Mouse (Mus musculus) embryonic stem cell, embryonic (primary cell): ENCODE measurements at regions not wholly inside any gene's neighbourhood (a gene's known extent, or its start where the extent isn't known, plus 50 kb on each side); places are given as distances from the start of the nearest gene placed in this dataset.

Experiments used
- CTCF ChIA-PET, 4 experiments: fragments of 300-600 bp in 2 of 4; fragments of 350-600 bp in 2 of 4; sonication (Branson Sonifier 250); formaldehyde crosslinking; loops; one replicate each; lab custom pipeline; 2022; ENCODE audit warnings: inconsistent platforms in 2 of 4; lab: Charles Lee
- POLR2A ChIA-PET, 4 experiments: fragments of 300-600 bp in 2 of 4; fragments of 350-600 bp in 2 of 4; sonication (Branson Sonifier 250); formaldehyde crosslinking; loops; one replicate each; lab custom pipeline; 2022; ENCODE audit warnings: antibody characterized with exemption in 4 of 4, inconsistent platforms in 1 of 4; lab: Charles Lee

DNA sequence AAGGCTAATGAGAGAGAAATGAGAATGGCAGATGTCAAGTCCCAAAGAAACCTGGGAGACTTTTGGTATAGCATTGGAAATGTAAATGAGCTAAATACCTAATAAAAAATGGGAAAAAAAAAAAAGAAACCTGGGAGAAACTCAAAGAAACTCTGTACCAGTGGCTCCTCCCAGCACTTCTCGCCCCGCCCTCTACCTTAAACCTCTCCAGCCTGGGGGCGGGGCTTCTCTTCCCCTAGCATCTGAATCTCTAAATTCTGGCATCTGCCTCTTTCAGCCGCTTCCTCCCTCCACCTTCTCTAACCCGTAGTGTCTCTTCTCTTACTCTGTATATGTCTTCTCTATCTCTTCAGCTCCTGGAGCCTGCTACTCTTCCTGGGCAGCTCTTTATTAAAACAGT lies 53.2 kb downstream of the Gpr6 start:
- ChIA-PET POLR2A (interaction anchor here in 1 of 4 experiments (0.7 kb wide), 1 partner anchor 443 kb away, joined by 4 read pairs; no protein-coding TSS in a partner anchor), CTCF (interaction anchor here in 1 of 4 experiments (0.6 kb wide), 2 partner anchors 17 to 23 kb away, joined by 3 read pairs; no protein-coding TSS in a partner anchor)

DNA sequence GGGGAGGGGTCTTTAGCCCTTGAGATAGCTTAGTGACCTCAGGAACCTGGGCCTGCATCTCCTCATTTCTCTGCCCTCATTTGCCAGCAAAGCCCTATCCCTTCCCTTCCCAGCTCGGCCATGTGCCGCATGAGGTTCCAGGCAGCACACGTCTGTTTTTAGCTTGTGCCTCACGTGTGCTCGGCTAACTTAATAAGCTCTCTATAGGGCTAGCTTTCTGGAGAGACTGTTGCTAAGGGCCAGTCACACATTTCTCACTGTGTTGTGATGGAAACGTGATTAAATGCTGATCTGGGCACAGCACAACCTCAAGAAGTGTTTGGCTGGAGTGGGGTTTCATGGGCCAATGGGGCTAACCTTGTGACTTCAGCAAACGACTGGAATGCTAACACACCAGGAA lies 55.5 kb downstream of the Gpr6 start:
- CTCF ChIA-PET, result interaction anchor here in 3 of 4 experiments (0.7 to 2.6 kb wide), 10 partner anchors 10 to 489 kb away, joined by 3 to 9 read pairs (median 4); partner anchors contain the start of genes Ak9 (in 1 of the 3) and Fig4 (in 1 of the 3)
- POLR2A ChIA-PET, result interaction anchor here in 3 of 4 experiments (0.5 to 1.1 kb wide), 5 partner anchors 9 to 484 kb away, joined by 3 to 4 read pairs (median 3); no protein-coding TSS in a partner anchor

DNA sequence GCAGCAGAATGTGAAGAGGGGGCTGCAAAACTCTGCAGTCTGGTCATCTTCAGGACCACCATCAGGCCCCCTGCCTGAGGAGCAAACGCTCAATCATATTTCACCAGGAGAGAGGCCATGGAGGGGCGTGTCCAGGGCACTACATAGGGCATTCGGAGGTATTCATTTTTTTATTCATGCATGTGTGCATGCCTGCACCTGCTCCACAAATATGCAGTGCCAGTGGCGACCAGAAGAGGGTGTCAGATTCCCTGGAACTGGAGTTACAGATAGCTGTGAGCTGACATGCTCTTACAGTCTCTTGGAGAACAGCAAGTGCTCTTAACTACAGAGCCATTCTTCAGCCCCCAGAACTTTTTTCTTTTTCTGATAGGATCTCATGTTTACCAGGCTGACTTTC lies 56.4 kb downstream of the Gpr6 start:
- POLR2A ChIA-PET, result interaction anchor here in 2 of 4 experiments (0.7 to 1.1 kb wide), 3 partner anchors 193 to 485 kb away, joined by 3 to 4 read pairs (median 3); no protein-coding TSS in a partner anchor

DNA sequence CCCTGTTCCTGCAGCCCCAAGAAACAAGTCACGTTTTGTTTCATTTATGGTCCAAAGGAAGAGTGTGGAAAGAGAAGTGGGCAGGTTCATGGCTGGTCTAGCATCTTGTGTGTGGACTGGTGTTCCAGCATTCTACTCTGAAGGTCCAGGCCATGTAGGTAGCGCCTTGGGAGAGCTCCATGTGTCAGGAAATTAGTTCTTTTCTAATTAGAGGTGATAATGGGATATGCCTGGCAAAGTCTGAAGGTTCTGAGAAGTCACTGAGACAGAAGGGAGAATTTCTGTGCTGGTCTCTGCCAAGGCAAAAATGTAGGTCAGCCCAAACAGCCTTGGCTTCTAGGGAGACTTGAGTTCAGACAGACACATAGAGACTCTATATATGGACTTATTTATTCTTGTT lies 61.5 kb downstream of the Gpr6 start:
- ChIA-PET CTCF (no interaction called here), POLR2A (no interaction called here)

More for the DNA sequence above, 56.4 kb downstream of the Gpr6 start:
- CTCF ChIA-PET, result interaction anchor here (0.6 to 2.6 kb wide), 15 partner anchors 9 to 675 kb away, joined by 3 to 9 read pairs (median 4); partner anchors contain the start of genes Ak9 (in 1 of the 4) and Fig4 (in 1 of the 4)

DNA sequence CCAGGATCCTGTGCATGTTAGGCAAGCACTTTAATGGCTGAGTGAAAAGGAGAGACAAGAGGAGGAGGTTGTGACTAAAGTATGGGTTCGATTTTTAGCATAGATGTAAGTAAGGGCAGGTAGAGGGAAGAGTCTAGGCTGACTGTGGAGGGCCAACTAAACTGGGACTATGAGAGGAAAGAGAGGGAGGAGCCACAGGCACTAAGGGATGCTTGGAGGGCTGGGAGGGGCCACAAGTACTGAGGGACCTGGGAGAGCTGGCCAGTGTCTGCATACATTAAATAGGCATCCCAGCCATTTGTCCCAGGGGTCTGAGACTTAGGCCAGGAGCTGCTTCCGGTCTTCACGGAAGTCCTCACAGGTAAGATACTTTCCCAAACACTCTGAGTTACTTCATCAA lies 64.2 kb downstream of the Gpr6 start:
- POLR2A ChIA-PET, result interaction anchor here in 2 of 4 experiments (0.6 to 0.9 kb wide), 2 partner anchors 9 to 10 kb away, joined by 3 to 6 read pairs; no protein-coding TSS in a partner anchor

DNA sequence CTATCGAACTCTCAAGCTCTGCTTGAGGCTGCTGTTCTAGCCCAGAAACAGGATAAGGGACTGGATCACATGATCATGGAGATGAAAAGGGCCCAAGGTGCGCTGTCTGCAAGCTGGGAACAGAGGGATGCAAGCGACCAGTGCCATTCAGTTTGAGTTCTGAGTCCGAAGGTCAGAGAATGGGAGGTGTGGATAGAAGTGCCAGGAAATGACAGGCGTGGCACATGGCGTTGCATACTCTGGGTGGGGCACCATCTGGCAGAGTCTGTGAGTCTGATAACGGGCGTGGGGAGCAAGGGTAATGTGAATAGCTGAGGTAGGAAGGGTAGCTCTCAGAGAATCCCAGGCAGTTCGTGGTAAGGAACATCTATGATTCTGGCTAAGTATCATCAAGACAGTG lies 65.5 kb downstream of the Gpr6 start:
- POLR2A ChIA-PET, result interaction anchor here in 2 of 4 experiments (0.6 to 1.6 kb wide), 3 partner anchors 99 to 280 kb away, joined by 3 to 4 read pairs (median 3); partner anchors contain the start of genes Cdc40 (in 1 of the 2) and Wasf1 (in 1 of the 2)
- CTCF ChIA-PET, result interaction anchor here in 2 of 4 experiments (1.2 to 1.3 kb wide), 3 partner anchors 9 to 500 kb away, joined by 3 to 5 read pairs (median 4); no protein-coding TSS in a partner anchor

More for the DNA sequence above, 64.2 kb downstream of the Gpr6 start:
- CTCF ChIA-PET, result no interaction called here

DNA sequence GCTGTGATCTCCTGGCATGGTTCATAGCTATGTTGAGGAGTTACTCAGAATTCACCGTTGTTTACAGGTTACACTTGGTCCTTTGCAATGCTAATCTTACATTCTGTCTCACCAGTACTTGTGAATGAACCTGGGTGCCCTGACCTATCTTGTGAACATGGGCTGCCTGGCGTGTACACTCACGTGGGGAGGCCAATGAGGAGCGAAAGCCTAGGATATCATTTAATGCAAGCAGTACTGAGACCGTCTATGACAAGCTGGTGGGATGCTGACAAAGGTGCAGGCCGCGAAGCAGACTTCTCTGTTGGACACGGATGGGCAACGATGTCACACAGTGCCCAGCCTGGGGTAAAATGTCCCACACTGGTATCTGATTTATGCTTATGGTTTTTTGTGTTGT lies 66.3 kb downstream of the Gpr6 start:
- POLR2A ChIA-PET, result interaction anchor here in 1 of 4 experiments (1.6 kb wide), 1 partner anchor 280 kb away, joined by 3 read pairs; no protein-coding TSS in a partner anchor
- CTCF ChIA-PET, result interaction anchor here in 2 of 4 experiments (1.3 kb wide), 3 partner anchors 10 to 500 kb away, joined by 3 to 5 read pairs (median 4); no protein-coding TSS in a partner anchor

DNA sequence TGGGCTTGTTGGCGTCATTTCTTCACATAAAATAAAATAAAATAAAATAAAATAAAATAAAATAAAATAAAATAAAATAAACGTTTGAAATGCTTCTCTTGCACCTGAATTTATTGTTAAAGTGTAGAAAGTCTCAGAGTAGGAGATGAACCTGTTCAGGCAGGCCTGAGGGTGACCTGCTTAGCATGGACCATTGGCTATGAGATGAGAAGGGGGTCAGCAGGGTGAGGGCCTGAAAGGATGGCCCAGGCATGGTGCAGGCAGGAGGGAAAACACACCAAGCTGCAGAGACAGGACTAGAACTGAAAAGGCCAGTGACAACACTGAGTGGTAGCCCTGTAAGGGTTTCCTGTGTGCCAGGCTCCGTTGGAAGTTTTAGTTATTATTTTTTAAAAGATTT lies 67.3 kb downstream of the Gpr6 start:
- ChIA-PET CTCF (interaction anchor here in 1 of 4 experiments (1.3 kb wide), 1 partner anchor 274 kb away, joined by 3 read pairs; no protein-coding TSS in a partner anchor), POLR2A (interaction anchor here in 1 of 4 experiments (0.5 kb wide), 1 partner anchor 622 kb away, joined by 3 read pairs; no protein-coding TSS in a partner anchor)

DNA sequence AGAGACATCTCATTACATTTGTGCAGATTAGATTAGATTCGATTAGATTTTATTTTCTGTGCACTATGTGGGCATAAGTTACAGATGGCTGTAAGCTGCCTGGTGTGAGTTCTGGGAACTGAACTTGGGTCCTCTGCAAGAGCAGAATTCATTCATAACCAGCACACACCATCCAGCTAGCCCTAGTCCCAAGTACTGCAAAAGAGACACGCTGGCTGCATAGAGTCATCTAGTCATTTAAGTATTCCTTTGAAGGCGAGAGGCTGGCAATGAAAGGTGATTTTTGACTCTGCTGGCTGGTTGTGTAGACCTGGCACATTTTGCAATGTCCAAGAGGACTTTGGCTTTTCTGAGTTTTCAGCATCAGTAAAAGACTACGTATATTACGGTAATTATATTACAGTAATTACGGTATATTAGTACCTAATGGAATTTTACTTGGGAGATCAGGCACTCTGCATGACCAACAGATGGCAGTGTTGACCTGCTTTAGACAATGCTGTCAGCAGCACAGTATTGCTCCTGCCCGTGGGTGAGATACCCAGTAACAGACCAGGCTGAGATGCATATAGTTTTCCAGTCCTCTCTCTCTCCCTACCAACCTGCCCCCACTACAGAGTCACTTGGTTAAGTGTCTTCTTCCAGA lies 67.9 kb downstream of the Gpr6 start:
- ChIA-PET POLR2A (interaction anchor here in 2 of 4 experiments (0.5 to 0.6 kb wide), 2 partner anchors 317 to 621 kb away, joined by 3 to 6 read pairs; no protein-coding TSS in a partner anchor), CTCF (interaction anchor here (0.6 to 1.4 kb wide), 5 partner anchors 139 to 502 kb away, joined by 3 to 5 read pairs (median 4); no protein-coding TSS in a partner anchor)

DNA sequence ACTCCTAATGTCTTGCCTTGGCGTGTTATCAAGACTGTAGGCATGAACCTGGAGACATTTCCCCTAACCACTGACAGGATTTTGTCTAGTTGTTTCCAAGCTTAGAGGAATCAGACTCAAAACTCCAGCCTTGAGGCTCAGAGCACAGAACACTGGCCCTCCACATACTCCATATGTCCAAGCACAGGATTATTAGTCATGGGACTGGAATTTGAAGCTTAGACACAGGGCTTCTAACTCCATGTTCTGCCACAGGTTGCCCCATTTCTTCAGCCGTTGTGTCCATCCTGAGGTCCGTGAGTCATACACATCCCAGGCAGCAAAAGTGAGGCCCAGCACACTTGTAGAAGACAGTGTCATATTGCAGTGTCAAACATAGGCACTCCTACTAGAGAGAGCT lies 68.9 kb downstream of the Gpr6 start:
- ChIA-PET POLR2A (no interaction called here), CTCF (interaction anchor here in 3 of 4 experiments (0.6 to 1.4 kb wide), 4 partner anchors 147 to 503 kb away, joined by 3 to 4 read pairs (median 4); no protein-coding TSS in a partner anchor)

DNA sequence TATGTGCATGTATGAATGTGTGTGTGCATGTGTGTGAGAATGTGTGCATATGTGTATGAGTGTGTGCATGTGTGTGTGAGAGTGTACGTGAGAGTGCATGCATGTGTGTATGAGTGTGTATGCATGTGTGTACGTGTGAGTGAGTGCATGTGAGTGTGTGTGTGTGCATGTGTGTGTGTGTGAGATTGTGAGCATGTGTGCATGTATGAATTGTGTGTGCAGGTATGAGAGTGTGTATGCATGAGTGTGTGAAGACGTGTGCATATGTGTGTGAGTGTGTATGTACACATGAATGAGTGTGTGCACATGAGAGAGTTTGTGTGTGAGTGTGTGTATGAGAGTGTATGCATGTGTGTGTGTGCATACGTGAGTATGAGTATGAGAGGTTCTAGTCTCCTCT lies 71.1 kb downstream of the Gpr6 start:
- CTCF ChIA-PET, result interaction anchor here in 1 of 4 experiments (0.6 kb wide), 1 partner anchor 18 kb away, joined by 3 read pairs; no protein-coding TSS in a partner anchor
- POLR2A ChIA-PET, result no interaction called here

DNA sequence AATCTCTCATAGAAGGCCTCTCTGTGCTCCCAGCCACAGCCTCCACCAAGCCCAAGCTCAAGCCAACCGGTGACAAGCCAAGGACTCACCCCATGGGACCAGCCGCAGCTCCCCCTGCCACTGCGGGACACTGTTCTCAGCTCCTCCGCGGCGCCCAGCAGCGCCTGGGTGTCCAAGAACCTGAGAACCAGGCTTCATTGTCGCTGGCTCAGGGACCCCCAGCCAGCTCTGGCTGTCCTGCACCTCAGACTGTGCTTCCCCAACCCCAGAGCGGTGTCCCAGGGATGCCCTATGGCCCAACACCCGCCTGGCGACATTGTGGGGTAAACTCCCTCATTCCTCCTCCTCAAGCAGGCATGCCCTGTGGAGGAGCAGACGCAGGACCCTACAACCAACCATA lies 72.6 kb downstream of the Gpr6 start:
- ChIA-PET CTCF (interaction anchor here in 1 of 4 experiments (0.8 to 1.1 kb wide), 2 partner anchors 47 to 102 kb away, joined by 3 read pairs; no protein-coding TSS in a partner anchor), POLR2A (interaction anchor here in 1 of 4 experiments (1.4 kb wide), 1 partner anchor 72 kb away, joined by 3 read pairs; the partner anchor contains the start of gene Gpr6)

DNA sequence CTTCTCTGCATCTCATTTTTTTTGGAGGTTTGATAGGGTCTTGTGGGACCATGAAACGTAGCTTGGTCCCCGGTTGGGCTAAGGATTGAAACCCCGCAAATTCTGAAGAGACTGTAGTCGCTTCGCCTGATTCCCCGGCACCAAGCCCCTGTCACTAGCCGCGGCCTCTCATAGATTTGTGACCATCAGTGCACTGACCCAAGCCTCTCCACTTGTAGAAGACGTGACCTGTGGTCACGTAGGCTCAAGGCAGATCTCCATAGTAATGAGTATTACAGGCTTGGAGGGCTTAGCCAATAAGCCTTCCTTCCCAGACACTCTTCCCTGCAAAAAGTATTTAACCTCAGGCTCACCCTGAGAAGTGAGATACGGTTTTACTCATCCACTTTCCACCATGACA lies 73.3 kb downstream of the Gpr6 start:
- POLR2A ChIA-PET, result interaction anchor here in 1 of 4 experiments (1.4 kb wide), 1 partner anchor 73 kb away, joined by 3 read pairs; the partner anchor contains the start of gene Gpr6

DNA sequence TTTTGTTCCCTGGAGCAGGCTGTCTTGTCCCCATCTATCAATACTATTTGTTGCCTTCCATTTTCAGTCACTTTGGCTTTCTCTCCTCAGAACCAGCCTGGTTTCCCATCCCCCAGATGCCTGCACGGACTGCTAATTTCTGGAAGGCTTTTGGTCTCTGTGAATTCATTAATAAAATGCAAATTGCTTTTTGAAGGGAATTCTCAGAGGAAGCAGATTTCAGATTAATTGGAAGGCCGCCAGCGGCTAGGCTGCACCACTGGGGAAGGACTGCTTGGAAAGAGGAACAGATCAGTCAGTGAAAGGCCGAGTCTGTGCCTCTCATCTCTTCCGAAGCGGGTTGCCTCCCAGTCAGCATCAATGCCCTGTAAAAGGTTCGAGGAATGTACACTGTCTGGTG lies 73.8 kb downstream of the Gpr6 start:
- ChIA-PET CTCF (no interaction called here), POLR2A (interaction anchor here in 1 of 4 experiments (0.6 kb wide), 1 partner anchor 299 kb away, joined by 3 read pairs; no protein-coding TSS in a partner anchor)

More for the DNA sequence above, 73.3 kb downstream of the Gpr6 start:
- CTCF ChIA-PET, result no interaction called here

DNA sequence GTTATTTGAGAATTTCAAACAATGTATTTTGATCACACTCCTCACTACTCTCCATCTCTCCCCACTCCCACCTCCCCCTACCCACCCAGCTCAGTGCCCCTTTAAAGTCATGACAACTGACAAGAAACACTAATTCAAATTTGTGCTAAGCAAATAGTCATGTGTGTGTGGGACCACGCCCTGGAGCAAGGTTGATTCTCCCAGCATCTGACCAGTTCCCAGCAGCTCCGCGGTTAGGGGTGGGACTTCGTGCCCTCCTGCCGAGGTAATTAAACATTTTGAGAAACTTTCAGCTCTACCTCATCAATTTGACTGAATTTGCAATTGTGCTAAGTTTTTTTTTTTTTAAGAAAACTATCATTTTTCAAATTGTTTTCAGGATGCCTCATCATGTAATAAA lies 74.5 kb downstream of the Gpr6 start:
- ChIA-PET POLR2A (interaction anchor here in 3 of 4 experiments (0.6 to 0.7 kb wide), 4 partner anchors 10 to 300 kb away, joined by 3 to 6 read pairs (median 4); no protein-coding TSS in a partner anchor), CTCF (interaction anchor here in 1 of 4 experiments (0.7 kb wide), 2 partner anchors 64 to 335 kb away, joined by 4 to 5 read pairs; no protein-coding TSS in a partner anchor)
